Mouse (Mus musculus) layer of hippocampus, adult 9-10 months (tissue): ENCODE data around the gene C4b.
"Not testable (repeated sequence)": the region's sequence is repeated elsewhere in the genome, so short reads cannot be mapped to it uniquely, and the experiment has no call there.

Source experiments
- DNase-seq: peaks from one replicate; pipeline ENCODE4 v3.0.0; 2022; ENCODE audit warnings: low spot score

Gene C4b

GRCm38 (mm10) chr17:34743719-34744118 lies at the start of gene C4b:
TSS of gene C4b (minus strand) at chr17:34743882.
- DNase-seq, result peak; percentile 36

- peak; percentile 38 for DNase-seq
These were observed 34.1 kb upstream of the C4b start for GRCm38 (mm10) chr17:34777680-34778325.

- no peak for DNase-seq
These were observed 17.8 kb upstream of the C4b start for GRCm38 (mm10) chr17:34761471-34761870.

GRCm38 (mm10) chr17:34746531-34746930 lies 2.8 kb upstream of the C4b start:
- DNase-seq, result no peak

GRCm38 (mm10) chr17:34745166-34745565 lies 1.5 kb upstream of the C4b start:
- DNase-seq, result not testable (repeated sequence)

GRCm38 (mm10) chr17:34744611-34745010 lies 929 bp upstream of the C4b start:
- DNase-seq, result not testable (repeated sequence)

GRCm38 (mm10) chr17:34744206-34744605 lies 524 bp upstream of the C4b start:
- DNase-seq, result no peak

GRCm38 (mm10) chr17:34740280-34740679 lies 3.4 kb downstream of the C4b start:
- DNase-seq, result no peak

GRCm38 (mm10) chr17:34739708-34740107 lies 4.0 kb downstream of the C4b start:
- DNase-seq, result not testable (repeated sequence)

GRCm38 (mm10) chr17:34737466-34737865 lies 6.2 kb downstream of the C4b start:
- DNase-seq, result not testable (repeated sequence)

- not testable (repeated sequence) for DNase-seq
These were observed 13.7 kb downstream of the C4b start for GRCm38 (mm10) chr17:34729779-34730553.

- not testable (repeated sequence) for DNase-seq
These were observed 14.5 kb downstream of the C4b start for GRCm38 (mm10) chr17:34729155-34729554.

- no peak for DNase-seq
These were observed 15.8 kb downstream of the C4b start for GRCm38 (mm10) chr17:34727887-34728286.

GRCm38 (mm10) chr17:34723066-34723465 lies 20.6 kb downstream of the C4b start:
- no peak for DNase-seq

- DNase-seq, result not testable (repeated sequence)
These were observed 21.4 kb downstream of the C4b start for GRCm38 (mm10) chr17:34722238-34722637.

- not testable (repeated sequence) for DNase-seq
These were observed 23.8 kb downstream of the C4b start for GRCm38 (mm10) chr17:34719886-34720285.

GRCm38 (mm10) chr17:34717401-34717800 lies 26.3 kb downstream of the C4b start:
- DNase-seq, result no peak

GRCm38 (mm10) chr17:34716247-34716646 lies 27.4 kb downstream of the C4b start:
- no peak for DNase-seq

- not testable (repeated sequence) for DNase-seq
These were observed 28.2 kb downstream of the C4b start for GRCm38 (mm10) chr17:34715451-34715850.

- not testable (repeated sequence) for DNase-seq
These were observed 28.7 kb downstream of the C4b start for GRCm38 (mm10) chr17:34714908-34715445.

- not testable (repeated sequence) for DNase-seq
These were observed 29.3 kb downstream of the C4b start for GRCm38 (mm10) chr17:34714181-34714907.

- peak; percentile 20 for DNase-seq
These were observed 30.7 kb downstream of the C4b start for GRCm38 (mm10) chr17:34712951-34713350.
